Mouse (Mus musculus) liver, embryonic 16.5 days (tissue): ENCODE results near the gene Barx1. TPM values are rescaled to one million over a fixed set of nuclear protein-coding genes. Genes with fewer than 3 reads are reported as not detected.
A peak's percentile ranks its signal among the peaks of the same experiment; 100 is the strongest.

Experiments used
- ATAC-seq: fragments of 200-750 bp; cut with Nextera tagmentation; 2 replicates; pipeline ENCODE4 v1.8.0; 2017; ENCODE audit warnings: low read depth, mild to moderate bottlenecking, moderate number of reproducible peaks, moderate library complexity
- H3K27ac ChIP-seq: fragments of 300-500 bp; sonication (generic); 2 replicates; pipeline ENCODE4 v1.5.1; 2014; ENCODE audit warnings: mild to moderate bottlenecking, low read length
- H3K27me3 ChIP-seq: fragments of 300-500 bp; sonication (generic); 2 replicates; pipeline ENCODE4 v1.6.1; 2014; ENCODE audit warnings: low read depth, low read length, mixed read lengths; ENCODE audit not compliant: control insufficient read depth, insufficient read depth
- H3K36me3 ChIP-seq: fragments of 300-500 bp; sonication (generic); 2 replicates; pipeline ENCODE4 v1.6.1; 2014; ENCODE audit warnings: mild to moderate bottlenecking; ENCODE audit not compliant: control insufficient read depth, insufficient read depth
- H3K4me1 ChIP-seq: fragments of 300-500 bp; sonication (generic); 2 replicates; pipeline ENCODE4 v1.6.1; 2014; ENCODE audit warnings: low read depth, low read length, mixed read lengths; ENCODE audit not compliant: control insufficient read depth
- H3K4me2 ChIP-seq: fragments of 300-500 bp; sonication (generic); 2 replicates; pipeline ENCODE4 v1.6.1; 2014; ENCODE audit warnings: low read depth, low read length, mixed read lengths
- H3K4me3 ChIP-seq: fragments of 300-500 bp; sonication (generic); 2 replicates; pipeline ENCODE4 v1.5.1; 2014; ENCODE audit warnings: low read depth, mild to moderate bottlenecking, low read length
- H3K9ac ChIP-seq: fragments of 300-500 bp; sonication (generic); 2 replicates; pipeline ENCODE4 v1.6.1; 2014; ENCODE audit warnings: low read depth, low read length
- H3K9me3 ChIP-seq: fragments of 300-500 bp; sonication (generic); replicated peaks from 2 replicates; pipeline ENCODE4 v1.6.1; 2016; ENCODE audit warnings: low read length; ENCODE audit not compliant: control insufficient read depth
- WGBS: fragments of 180-500 bp; shearing (Covaris S2); extraction: QIAGEN DNeasy Blood & Tissue Kit; methylation state at CpG from one replicate; pipeline ENCODE4 v1.1.7; 2014; ENCODE audit not compliant: insufficient replicate concordance; 5-methylcytosine and 5-hydroxymethylcytosine counted together
- polyA plus RNA-seq: library from polyadenylated mRNA; unstranded; fragments of >200 nt; fragmentation: Nextera tagmentation; extraction: Ambion mirVana; gene quantifications from 2 replicates; pipeline ENCODE4 v1.2.1, GENCODE M21; 2015

The Barx1 gene
- polyA plus RNA-seq, 1 experiment from 2014 or later = 0.19 TPM

- H3K27ac ChIP-seq = no peak overlapping the region
Observed at GRCm38 (mm10) chr13:48658588-48659253, 4.1 kb upstream of the Barx1 start.

GRCm38 (mm10) chr13:48659254-48660220 is 3.3 kb upstream of the Barx1 start:
- H3K27ac ChIP-seq = no peak overlapping the region
- H3K36me3 ChIP-seq = no peaks in the 10 kb centered on the region
- H3K4me2 ChIP-seq = 0 out of 2 replicates have a peak overlapping the region, but pooled peaks have one; percentile 21
- no peak overlapping the region for H3K9ac ChIP-seq
- no peaks in the 10 kb centered on the region for H3K9me3 ChIP-seq
- WGBS = 1% methylated on average over 38 of the region's 38 CpGs
- H3K27me3 ChIP-seq = peaks cover 93% of the 10 kb centered on the region
- H3K4me3 ChIP-seq = peak overlapping the region; percentile 6; the same call in 1 of the 2 replicates
- H3K4me1 ChIP-seq = no peaks in the 10 kb centered on the region; the same call in 1 of the 2 replicates
- no peak for ATAC-seq

More at GRCm38 (mm10) chr13:48658588-48659253, 4.1 kb upstream of the Barx1 start:
- Histone ChIP-seq H3K4me2 (peak overlapping the region; percentile 21; the same call in 1 of the 2 replicates), H3K27me3 (peaks cover 85% of the 10 kb centered on the region), H3K4me3 (peak overlapping the region; percentile 6; the same call in 1 of the 2 replicates), H3K4me1 (no peaks in the 10 kb centered on the region; the same call in 1 of the 2 replicates), H3K9ac (no peak overlapping the region), H3K9me3 (no peaks in the 10 kb centered on the region), H3K36me3 (no peaks in the 10 kb centered on the region)
- 1% methylated on average over 33 of the region's 33 CpGs for WGBS
- no peak for ATAC-seq

GRCm38 (mm10) chr13:48660221-48660734 is 2.5 kb upstream of the Barx1 start:
- Histone ChIP-seq H3K27me3 (peaks cover 95% of the 10 kb centered on the region), H3K4me1 (no peaks in the 10 kb centered on the region; the same call in 1 of the 2 replicates), H3K9me3 (no peaks in the 10 kb centered on the region), H3K9ac (no peak overlapping the region), H3K4me3 (no peak overlapping the region), H3K36me3 (no peaks in the 10 kb centered on the region), H3K27ac (no peak overlapping the region), H3K4me2 (no peak overlapping the region)
- WGBS = 4% methylated on average over 11 of the region's 11 CpGs
- no peak for ATAC-seq

GRCm38 (mm10) chr13:48660741-48661140 is 2.1 kb upstream of the Barx1 start:
- H3K4me1 ChIP-seq = no peaks in the 10 kb centered on the region; the same call in 1 of the 2 replicates
- H3K27me3 ChIP-seq = peaks cover 99% of the 10 kb centered on the region
- H3K4me2 ChIP-seq = no peak overlapping the region
- no peak overlapping the region for H3K27ac ChIP-seq
- 10% methylated on average over 6 of the region's 6 CpGs for WGBS
- ATAC-seq = no peak
- H3K4me3 ChIP-seq = no peak overlapping the region
- H3K9me3 ChIP-seq = no peaks in the 10 kb centered on the region
- no peaks in the 10 kb centered on the region for H3K36me3 ChIP-seq
- H3K9ac ChIP-seq = no peak overlapping the region

GRCm38 (mm10) chr13:48661561-48661960 is 1.2 kb upstream of the Barx1 start:
- Histone ChIP-seq H3K4me3 (no peak overlapping the region), H3K4me2 (no peak overlapping the region), H3K36me3 (no peaks in the 10 kb centered on the region), H3K27ac (no peak overlapping the region), H3K4me1 (no peaks in the 10 kb centered on the region; the same call in 1 of the 2 replicates), H3K9ac (no peak overlapping the region), H3K27me3 (peaks cover 100% of the 10 kb centered on the region), H3K9me3 (no peaks in the 10 kb centered on the region)
- WGBS = 7% methylated on average over 1 of the region's 1 CpGs
- ATAC-seq = no peak

- H3K4me1 ChIP-seq = no peaks in the 10 kb centered on the region; the same call in 1 of the 2 replicates
- 2% methylated on average over 54 of the region's 54 CpGs for WGBS
- H3K9me3 ChIP-seq = no peaks in the 10 kb centered on the region
- peak overlapping the region; percentile 21; the same call in 1 of the 2 replicates for H3K4me3 ChIP-seq
- H3K27me3 ChIP-seq = peaks cover 100% of the 10 kb centered on the region
- 0 out of 2 replicates have a peak overlapping the region, but pooled peaks have one; percentile 30 for H3K4me2 ChIP-seq
- no peaks in the 10 kb centered on the region for H3K36me3 ChIP-seq
- H3K9ac ChIP-seq = no peak overlapping the region
- H3K27ac ChIP-seq = no peak overlapping the region
- ATAC-seq = no peak
Observed at GRCm38 (mm10) chr13:48663211-48663987, 601 bp downstream of the Barx1 start.

GRCm38 (mm10) chr13:48663988-48664339 is 1.2 kb downstream of the Barx1 start:
- no peak overlapping the region for H3K4me2 ChIP-seq
- WGBS = 8% methylated on average over 7 of the region's 7 CpGs
- H3K4me1 ChIP-seq = no peaks in the 10 kb centered on the region; the same call in 1 of the 2 replicates
- H3K9ac ChIP-seq = no peak overlapping the region
- no peaks in the 10 kb centered on the region for H3K36me3 ChIP-seq
- no peaks in the 10 kb centered on the region for H3K9me3 ChIP-seq
- no peak for ATAC-seq
- no peak overlapping the region for H3K4me3 ChIP-seq
- H3K27me3 ChIP-seq = peaks cover 100% of the 10 kb centered on the region
- no peak overlapping the region for H3K27ac ChIP-seq

- H3K27ac ChIP-seq = no peak overlapping the region
- no peaks in the 10 kb centered on the region for H3K36me3 ChIP-seq
- no peak overlapping the region for H3K4me2 ChIP-seq
- H3K4me1 ChIP-seq = no peaks in the 10 kb centered on the region; the same call in 1 of the 2 replicates
- WGBS = 3% methylated on average over 39 of the region's 39 CpGs
- H3K4me3 ChIP-seq = no peak overlapping the region
- no peaks in the 10 kb centered on the region for H3K9me3 ChIP-seq
- no peak overlapping the region for H3K9ac ChIP-seq
- ATAC-seq = no peak
- peaks cover 100% of the 10 kb centered on the region for H3K27me3 ChIP-seq
Observed at GRCm38 (mm10) chr13:48664916-48665655, 2.3 kb downstream of the Barx1 start.
